Mouse (Mus musculus): ENCODE data around the gene Rabep2.

DNA sequence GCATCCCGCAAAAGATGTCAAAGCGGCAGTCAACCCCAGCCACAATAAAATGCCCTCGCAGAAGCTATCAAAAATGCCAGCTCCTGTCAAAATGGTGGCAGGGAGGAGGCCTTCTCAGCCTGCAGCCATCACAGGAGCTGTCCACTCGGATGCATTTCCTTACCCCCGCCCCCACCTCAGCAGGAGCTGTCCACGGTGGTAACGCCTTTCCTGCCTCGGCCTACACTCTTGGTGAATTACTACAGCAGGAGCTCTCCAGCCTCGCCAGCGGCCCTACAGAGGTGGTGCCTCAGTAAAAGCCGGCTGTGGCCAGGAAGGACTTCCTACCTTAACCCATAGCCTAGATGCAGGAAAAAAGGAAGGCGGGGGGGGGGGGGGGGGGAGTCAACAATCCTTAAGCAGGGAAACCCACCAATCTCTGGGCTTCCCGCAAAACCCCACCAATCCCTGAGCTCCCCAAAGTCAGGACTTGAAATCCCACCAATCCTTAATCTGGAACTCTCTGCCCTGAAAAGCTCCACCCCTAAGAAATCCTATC, 1.2 kb upstream of the Rabep2 start:
- TF ChIP-seq POLR2A (IDR thresholded peaks at IDR 0.05; ENCODE audit: borderline replicate concordance, low read depth, low read length) (no peak), CTCF (IDR thresholded peaks at IDR 0.05; ENCODE audit: low read depth, low read length) (no peak)
